Mouse (Mus musculus) embryonic facial prominence, embryonic 14.5 days (tissue): ENCODE results near the gene Adm. TPM values are rescaled to one million over a fixed set of nuclear protein-coding genes. Genes with fewer than 3 reads are reported as not detected.

Experiments used
- ATAC-seq: fragments of 200-750 bp; cut with Nextera tagmentation; 2 replicates; pipeline ENCODE4 v1.8.0; 2017; ENCODE audit warnings: low read depth, moderate number of reproducible peaks, moderate TSS enrichment
- DNase-seq: peaks from one replicate; pipeline ENCODE4 v3.0.0-alpha.2; 2015; ENCODE audit warnings: low spot score
- H3K27ac ChIP-seq: fragments of 300-500 bp; sonication (generic); replicated peaks from 2 replicates; pipeline ENCODE4 v1.5.1; 2014; ENCODE audit warnings: low read depth, mild to moderate bottlenecking, low read length, moderate library complexity
- H3K27me3 ChIP-seq: fragments of 300-500 bp; sonication (generic); replicated peaks from 2 replicates; pipeline ENCODE4 v1.6.1; 2014; ENCODE audit warnings: low read length; ENCODE audit not compliant: control insufficient read depth, insufficient read depth
- H3K36me3 ChIP-seq: fragments of 300-500 bp; sonication (generic); 2 replicates; pipeline ENCODE4 v1.6.1; 2014; ENCODE audit warnings: low read length, mixed read lengths; ENCODE audit not compliant: control insufficient read depth, insufficient read depth
- H3K4me1 ChIP-seq: fragments of 300-500 bp; sonication (generic); 2 replicates; pipeline ENCODE4 v1.6.1; 2014; ENCODE audit warnings: antibody characterized with exemption, low read length; ENCODE audit not compliant: control insufficient read depth, insufficient read depth
- H3K4me2 ChIP-seq: fragments of 300-500 bp; sonication (generic); 2 replicates; pipeline ENCODE4 v1.6.1; 2014; ENCODE audit warnings: low read depth, mild to moderate bottlenecking, low read length, moderate library complexity, mixed read lengths
- H3K4me3 ChIP-seq: fragments of 300-500 bp; sonication (generic); 2 replicates; pipeline ENCODE4 v1.5.1; 2014; ENCODE audit warnings: low read depth, mild to moderate bottlenecking, low read length
- H3K9ac ChIP-seq: fragments of 300-500 bp; sonication (generic); 2 replicates; pipeline ENCODE4 v1.6.1; 2014; ENCODE audit warnings: low read depth, mild to moderate bottlenecking, low read length, moderate library complexity, mixed read lengths
- H3K9me3 ChIP-seq: fragments of 300-500 bp; sonication (generic); 2 replicates; pipeline ENCODE4 v1.6.1; 2016; ENCODE audit warnings: low read length; ENCODE audit not compliant: control insufficient read depth
- WGBS: fragments of 180-500 bp; shearing (Covaris S2); extraction: QIAGEN DNeasy Blood & Tissue Kit; methylation state at CpG from one replicate; pipeline ENCODE4 v1.1.7; 2014; 5-methylcytosine and 5-hydroxymethylcytosine counted together
- polyA plus RNA-seq: library from polyadenylated mRNA; unstranded; fragments of >200 nt; fragmentation: Nextera tagmentation; extraction: Ambion mirVana; gene quantifications from 2 replicates; pipeline ENCODE4 v1.2.1, GENCODE M21; 2014

Gene Adm
- polyA plus RNA-seq, 1 experiment from 2014 or later: 3.8 TPM

- no peaks in the 10 kb centered on the region for H3K9me3 ChIP-seq
- H3K27ac ChIP-seq: no peak overlapping the region; the same call in 1 of the 2 replicates
- no peak overlapping the region for H3K4me2 ChIP-seq
- H3K36me3 ChIP-seq: no peaks in the 10 kb centered on the region
- 51% methylated on average over 6 of the region's 6 CpGs for WGBS
- peak; percentile 61 for DNase-seq
- ATAC-seq: peak; percentile 62
- H3K4me3 ChIP-seq: no peak overlapping the region
- H3K27me3 ChIP-seq: no peaks in the 10 kb centered on the region
- H3K9ac ChIP-seq: no peak overlapping the region
- peaks cover 3% of the 10 kb centered on the region; the same call in 1 of the 2 replicates for H3K4me1 ChIP-seq
Measured at GRCm38 (mm10) chr7:110668247-110668646, 40.8 kb downstream of the Adm start.

GRCm38 (mm10) chr7:110668756-110669155 is 41.3 kb downstream of the Adm start:
- H3K4me2 ChIP-seq: no peak overlapping the region
- 37% methylated on average over 5 of the region's 5 CpGs for WGBS
- H3K27ac ChIP-seq: peak overlapping the region; percentile 45
- ATAC-seq: peak; percentile 34; the same call in 1 of the 2 replicates
- H3K4me1 ChIP-seq: peaks cover 3% of the 10 kb centered on the region; the same call in 1 of the 2 replicates
- H3K27me3 ChIP-seq: no peaks in the 10 kb centered on the region
- no peak overlapping the region for H3K9ac ChIP-seq
- no peak overlapping the region for H3K4me3 ChIP-seq
- no peaks in the 10 kb centered on the region for H3K36me3 ChIP-seq
- H3K9me3 ChIP-seq: no peaks in the 10 kb centered on the region
- peak; percentile 72 for DNase-seq

- Histone ChIP-seq H3K4me2 (no peak overlapping the region), H3K9me3 (no peaks in the 10 kb centered on the region), H3K36me3 (no peaks in the 10 kb centered on the region), H3K27ac (no peak overlapping the region), H3K4me1 (peaks cover 3% of the 10 kb centered on the region; the same call in 1 of the 2 replicates), H3K4me3 (no peak overlapping the region), H3K9ac (no peak overlapping the region), H3K27me3 (no peaks in the 10 kb centered on the region)
- 45% methylated on average over 6 of the region's 6 CpGs for WGBS
- peak; percentile 47 for DNase-seq
- ATAC-seq: no peak
Measured at GRCm38 (mm10) chr7:110671121-110671680, 43.7 kb downstream of the Adm start.

Other genes starting within 250 kb of the Adm start
- 24.8 and 24.9 TPM in 2 replicates for gene Sbf2, start 12.7 kb upstream of the Adm start, polyA plus RNA-seq
- 7.0 and 7.8 TPM in 2 replicates for gene Ampd3, start 140.5 kb downstream of the Adm start, polyA plus RNA-seq
- gene Rnf141, start 216.8 kb downstream of the Adm start, polyA plus RNA-seq: 30.1 and 30.2 TPM in 2 replicates
- 19.5 and 20.1 TPM in 2 replicates for gene Lyve1, start 235.6 kb downstream of the Adm start, polyA plus RNA-seq